In genomic region chr6:129558946-129559640, GRCm38 (mm10) we compare ENCODE assay signal across 1 mouse cellular context.
TF ChIP-seq lines count a peak whose summit lies in the region.

No protein-coding gene starts in this region.

TF ChIP-seq in CH12.LX, 34 proteins besides CTCF, POLR2A, EP300 and RAD21:
- TF ChIP-seq BHLHE40 (IDR thresholded peaks at IDR 0.05; ENCODE audit: low read depth, low read length) (no peak), NRF1 (IDR thresholded peaks at IDR 0.05; ENCODE audit: low read depth, low read length) (0 out of 2 replicates have a peak, but pooled peaks have one; percentile 15), SMC3 (IDR thresholded peaks at IDR 0.05; ENCODE audit: low read depth, low read length) (peak; percentile 87), UBTF (IDR thresholded peaks at IDR 0.05; ENCODE audit: low read depth, low read length) (no peak), JUN (IDR thresholded peaks at IDR 0.05; ENCODE audit: insufficient read depth, low read depth, low read length) (no peak), ETS1 (conservative IDR thresholded peaks at IDR 0.05; ENCODE audit: low read depth, low read length) (no peak), POLR2AphosphoS2 (IDR thresholded peaks at IDR 0.05; ENCODE audit: low read depth, low read length) (no peak), MAX (IDR thresholded peaks at IDR 0.05; ENCODE audit: low read length) (peak; percentile 95), MEF2A (IDR thresholded peaks at IDR 0.05; ENCODE audit: borderline replicate concordance, low read depth, low read length) (no peak), MYC (IDR thresholded peaks at IDR 0.05; ENCODE audit: low read depth, low read length) (peak; percentile 73), ELF1 (IDR thresholded peaks at IDR 0.05; ENCODE audit: low read depth, low read length) (no peak), IRF4 (IDR thresholded peaks at IDR 0.05; ENCODE audit: low read depth, low read length) (0 out of 2 replicates have a peak, but pooled peaks have one; percentile 40), ZC3H11A (IDR thresholded peaks at IDR 0.05; ENCODE audit: low read depth, low read length) (0 out of 2 replicates have a peak, but pooled peaks have one; percentile 8)
